Mouse (Mus musculus) forebrain, embryonic 11.5 days (tissue): ENCODE data around the gene Tbk1. TPM values are rescaled to one million over a fixed set of nuclear protein-coding genes. Genes with fewer than 3 reads are reported as not detected.

Experiments
- ATAC-seq: fragments of 200-750 bp; cut with Nextera tagmentation; replicated peaks from 2 replicates; pipeline ENCODE4 v1.8.0; 2017; ENCODE audit warnings: moderate TSS enrichment; ENCODE audit not compliant: low FRiP score
- DNase-seq: peaks from one replicate; pipeline ENCODE4 v3.0.0-alpha.2; 2017; ENCODE audit warnings: low spot score
- H3K27ac ChIP-seq: fragments of 300-500 bp; sonication (generic); 2 replicates; pipeline ENCODE4 v1.5.1; 2014; ENCODE audit warnings: low read depth, low read length
- H3K27me3 ChIP-seq: fragments of 300-500 bp; sonication (generic); 2 replicates; pipeline ENCODE4 v1.6.1; 2014; ENCODE audit warnings: mild to moderate bottlenecking, low read length, mixed read lengths; ENCODE audit not compliant: control insufficient read depth, insufficient read depth
- H3K36me3 ChIP-seq: fragments of 300-500 bp; sonication (generic); 2 replicates; pipeline ENCODE4 v1.6.1; 2014; ENCODE audit warnings: mild to moderate bottlenecking, low read length, moderate library complexity, mixed read lengths; ENCODE audit not compliant: control insufficient read depth, insufficient read depth
- H3K4me1 ChIP-seq: fragments of 300-500 bp; sonication (generic); replicated peaks from 2 replicates; pipeline ENCODE4 v1.6.1; 2014; ENCODE audit warnings: low read length, mixed read lengths; ENCODE audit not compliant: control insufficient read depth, insufficient read depth
- H3K4me2 ChIP-seq: fragments of 300-500 bp; sonication (generic); 2 replicates; pipeline ENCODE4 v1.6.1; 2014; ENCODE audit warnings: low read depth, mild to moderate bottlenecking, low read length, moderate library complexity, mixed read lengths; ENCODE audit not compliant: severe bottlenecking
- H3K4me3 ChIP-seq: fragments of 300-500 bp; sonication (generic); 2 replicates; pipeline ENCODE4 v1.5.1; 2014; ENCODE audit warnings: low read depth, low read length
- H3K9ac ChIP-seq: fragments of 300-500 bp; sonication (generic); 2 replicates; pipeline ENCODE4 v1.6.1; 2014; ENCODE audit warnings: low read length
- H3K9me3 ChIP-seq: fragments of 300-500 bp; sonication (generic); 2 replicates; pipeline ENCODE4 v1.6.1; 2016; ENCODE audit warnings: low read length, mixed read lengths; ENCODE audit not compliant: control insufficient read depth
- WGBS: fragments of 180-500 bp; shearing (Covaris S2); extraction: QIAGEN DNeasy Blood & Tissue Kit; methylation state at CpG from one replicate; pipeline ENCODE4 v1.1.7; 2014; 5-methylcytosine and 5-hydroxymethylcytosine counted together
- polyA plus RNA-seq: library from polyadenylated mRNA; unstranded; fragments of >200 nt; fragmentation: Nextera tagmentation; extraction: Ambion mirVana; gene quantifications from 2 replicates; pipeline ENCODE4 v1.2.1, GENCODE M21; 2014

Tbk1 gene
- 36.2 and 38.2 TPM in 2 replicates for polyA plus RNA-seq

DNA sequence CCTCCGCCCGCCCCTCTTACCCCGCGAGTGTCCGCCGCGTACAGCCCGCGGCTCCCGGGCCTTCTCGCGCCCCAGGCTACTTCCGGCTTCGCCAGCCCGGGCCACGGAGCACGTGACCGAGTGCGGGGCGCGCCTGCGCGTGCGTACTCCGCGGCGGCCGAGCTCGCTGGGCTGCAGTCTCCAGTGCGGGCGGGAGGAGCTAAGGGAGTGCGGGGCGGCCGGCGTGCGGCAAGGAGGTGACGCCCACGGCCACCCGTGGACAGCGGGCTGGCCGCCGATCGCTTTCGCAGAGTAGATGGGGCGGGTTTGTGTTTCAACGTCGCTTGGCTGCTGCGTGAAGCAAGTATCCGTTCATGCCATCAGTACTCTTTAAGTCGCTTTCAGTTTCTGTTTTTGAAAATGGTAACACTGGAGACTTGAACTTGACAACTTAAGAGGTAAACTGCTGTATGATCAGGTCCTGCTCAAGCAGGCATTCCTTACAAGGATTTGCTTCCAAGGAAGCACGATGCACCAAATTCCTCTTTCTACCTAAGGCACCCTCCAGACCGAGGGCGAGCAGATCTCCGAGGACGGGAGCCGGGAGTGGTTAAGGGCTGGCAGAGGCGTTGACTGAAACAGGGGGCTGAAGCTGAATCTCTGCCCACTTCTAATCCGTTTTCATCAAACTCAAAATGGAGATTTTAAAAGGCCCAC is at the start of gene Tbk1:
Gene Tbk1, minus strand, starts transcription at position 113 of the 696 bp plus-strand sequence.
- Histone ChIP-seq H3K9ac (peak within 1 kb of the TSS; percentile 66), H3K4me1 (no peaks in the 10 kb centered on the region; the same call in 1 of the 2 replicates), H3K4me3 (peak within 1 kb of the TSS; percentile 62), H3K9me3 (no peaks in the 10 kb centered on the region), H3K27ac (peak within 1 kb of the TSS; percentile 7; the same call in 1 of the 2 replicates), H3K4me2 (peak within 1 kb of the TSS; percentile 66), H3K27me3 (no peaks in the 10 kb centered on the region), H3K36me3 (peaks cover 10% of the 10 kb centered on the region)
- under 1% methylated on average over 58 of the region's 58 CpGs for WGBS
- ATAC-seq: peak; percentile 99
- peak; percentile 96 for DNase-seq

DNA sequence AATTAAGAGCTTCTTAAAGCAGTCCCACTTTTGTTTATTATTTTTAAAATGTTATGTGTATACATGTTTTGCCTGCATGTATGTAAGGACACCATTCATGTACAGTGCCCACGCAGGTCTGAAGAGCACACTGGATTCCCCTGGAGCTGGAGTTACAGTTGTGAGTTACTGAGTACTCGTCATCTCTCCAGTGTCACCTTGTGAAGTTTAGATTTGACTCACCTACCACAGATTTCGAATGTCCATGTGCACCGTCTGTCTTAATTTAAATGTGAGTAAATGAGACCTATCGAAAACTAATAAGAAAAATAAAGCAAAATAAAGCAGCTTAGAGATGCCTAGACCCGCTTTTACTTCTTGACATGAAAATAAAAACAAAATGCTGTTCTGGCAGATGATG is 49.7 kb upstream of the Tbk1 start:
- no peak for DNase-seq
- H3K4me1 ChIP-seq: peaks cover 4% of the 10 kb centered on the region; the same call in 1 of the 2 replicates
- no peak overlapping the region for H3K9ac ChIP-seq
- H3K4me3 ChIP-seq: no peak overlapping the region
- no peak overlapping the region for H3K27ac ChIP-seq
- H3K27me3 ChIP-seq: peaks cover 3% of the 10 kb centered on the region; the same call in 1 of the 2 replicates
- no peaks in the 10 kb centered on the region for H3K36me3 ChIP-seq
- WGBS: 89% methylated on average over 6 of the region's 6 CpGs
- H3K9me3 ChIP-seq: no peaks in the 10 kb centered on the region
- no peak for ATAC-seq
- no peak overlapping the region for H3K4me2 ChIP-seq

DNA sequence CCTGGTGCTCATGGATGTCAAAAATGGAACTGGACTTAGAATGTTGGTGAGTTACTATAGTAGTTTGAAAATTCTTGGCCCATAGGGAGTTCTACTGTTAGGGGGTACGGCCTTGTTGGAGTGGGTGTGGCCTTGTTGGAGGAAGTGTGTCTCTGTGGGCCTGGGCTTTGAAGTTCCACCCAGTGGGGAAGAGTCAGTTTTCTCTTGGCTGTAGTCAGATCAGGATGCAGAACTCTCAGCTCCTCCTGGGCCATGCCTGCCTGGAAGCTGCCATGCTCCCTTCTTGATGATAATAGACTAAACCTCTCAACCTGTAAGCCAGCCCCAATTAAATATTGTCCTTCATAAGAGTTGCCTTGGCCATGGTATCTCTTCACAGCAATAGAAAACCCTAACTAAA is 47.6 kb upstream of the Tbk1 start:
- DNase-seq: no peak
- H3K36me3 ChIP-seq: no peaks in the 10 kb centered on the region
- H3K27me3 ChIP-seq: no peaks in the 10 kb centered on the region
- no peak overlapping the region for H3K4me3 ChIP-seq
- no peak overlapping the region for H3K9ac ChIP-seq
- H3K27ac ChIP-seq: no peak overlapping the region
- no peak for ATAC-seq
- no peaks in the 10 kb centered on the region for H3K4me1 ChIP-seq
- H3K9me3 ChIP-seq: no peaks in the 10 kb centered on the region
- WGBS: 67% methylated on average over 1 of the region's 1 CpGs
- no peak overlapping the region for H3K4me2 ChIP-seq

DNA sequence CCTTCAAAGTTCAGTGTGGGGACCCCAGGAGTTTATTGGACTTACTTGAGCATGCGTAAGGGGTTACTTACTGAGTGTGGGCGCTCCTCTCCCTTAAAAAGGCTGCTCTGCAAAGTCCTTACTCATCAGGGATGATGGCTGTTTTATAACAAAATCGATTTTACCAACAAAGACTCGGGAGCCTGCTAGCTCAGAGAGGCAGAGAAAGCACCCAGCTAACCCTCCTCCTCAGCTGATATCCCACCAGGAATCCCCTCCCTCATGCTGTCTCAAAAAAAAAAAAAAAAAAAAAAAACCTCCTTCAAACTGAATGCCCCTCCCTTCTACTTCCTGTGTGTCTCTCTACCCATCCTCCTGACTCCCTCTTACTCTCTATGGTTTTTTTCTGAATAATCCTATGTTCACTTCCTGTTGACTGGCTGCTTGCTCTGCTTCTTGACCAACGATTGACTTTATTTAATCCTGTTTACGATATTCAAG is 42.0 kb upstream of the Tbk1 start:
- Histone ChIP-seq H3K4me2 (no peak overlapping the region), H3K27ac (no peak overlapping the region), H3K9me3 (no peaks in the 10 kb centered on the region), H3K36me3 (no peaks in the 10 kb centered on the region), H3K9ac (no peak overlapping the region), H3K27me3 (no peaks in the 10 kb centered on the region), H3K4me3 (no peak overlapping the region), H3K4me1 (peaks cover 3% of the 10 kb centered on the region; the same call in 1 of the 2 replicates)
- DNase-seq (no peak), ATAC-seq (no peak)
- 92% methylated on average over 6 of the region's 6 CpGs for WGBS

DNA sequence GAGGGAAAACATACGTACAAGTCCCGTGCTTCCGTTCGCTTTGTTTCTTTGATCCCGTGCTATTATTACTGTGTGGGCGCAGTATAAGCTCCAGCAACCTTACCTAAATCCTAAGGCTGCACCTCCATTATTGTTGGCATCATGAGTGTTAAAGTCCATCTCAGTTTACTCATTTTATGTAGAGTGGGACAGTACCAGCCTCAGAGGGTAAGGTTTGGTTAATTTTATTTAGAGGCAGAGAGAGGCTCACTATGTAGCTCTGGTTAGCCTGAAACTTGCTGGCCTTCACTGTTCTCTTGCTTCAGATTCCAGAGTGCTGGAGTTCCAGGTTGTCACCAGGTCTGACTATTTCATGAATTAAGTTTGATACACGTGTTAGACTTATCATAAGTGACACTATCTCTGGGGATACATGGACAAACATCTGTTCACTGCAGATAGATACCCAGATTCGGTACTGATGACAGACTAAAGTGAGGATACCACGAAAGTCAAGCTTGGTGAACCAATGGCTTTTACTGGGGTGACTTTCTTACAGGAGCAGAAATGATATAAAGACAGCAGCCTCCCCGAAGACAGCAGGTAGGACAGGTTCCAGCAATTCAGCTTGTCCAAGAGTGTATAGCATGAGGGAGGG is 40.7 kb upstream of the Tbk1 start:
- Histone ChIP-seq H3K9ac (no peak overlapping the region), H3K4me2 (no peak overlapping the region), H3K27me3 (no peaks in the 10 kb centered on the region), H3K27ac (no peak overlapping the region), H3K4me1 (peaks cover 3% of the 10 kb centered on the region; the same call in 1 of the 2 replicates), H3K4me3 (no peak overlapping the region), H3K9me3 (no peaks in the 10 kb centered on the region), H3K36me3 (no peaks in the 10 kb centered on the region; the same call in 1 of the 2 replicates)
- WGBS: 88% methylated on average over 10 of the region's 10 CpGs
- ATAC-seq (no peak), DNase-seq (no peak)

DNA sequence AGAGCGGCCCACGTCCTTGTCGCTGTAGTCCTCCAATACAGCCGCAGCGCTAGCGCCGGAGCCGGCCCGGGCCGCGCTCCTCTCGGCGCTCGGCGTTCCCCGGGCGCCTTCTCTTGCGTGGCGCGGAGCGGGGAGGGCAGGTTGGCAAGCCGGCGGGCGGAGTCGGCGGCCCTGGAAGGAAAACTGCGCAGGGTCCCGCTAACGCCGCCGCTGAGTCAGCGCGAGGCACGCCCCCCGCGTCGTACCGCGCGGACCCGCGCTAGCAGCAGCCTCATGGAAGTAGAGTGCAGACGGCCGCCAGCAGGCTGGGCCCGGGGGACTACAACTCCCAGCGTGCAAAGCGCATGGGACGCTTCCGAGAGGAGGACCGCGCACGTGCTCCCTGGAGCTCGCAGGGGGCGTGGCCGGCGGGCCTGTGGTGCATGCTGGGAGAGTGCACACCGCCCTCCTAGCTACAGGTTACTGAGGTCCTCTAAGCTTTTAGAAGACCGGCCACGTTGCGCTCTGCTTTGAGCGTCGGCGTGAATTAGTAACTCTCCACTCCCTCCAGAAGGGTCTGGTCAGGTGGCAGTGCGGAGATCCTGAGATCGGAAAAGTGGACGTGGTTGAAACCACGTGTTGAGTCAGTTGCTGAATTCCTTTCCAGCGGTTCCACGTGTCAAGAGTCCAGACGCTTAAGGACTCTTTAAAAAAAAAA is 39.7 kb upstream of the Tbk1 start, which contains the start of gene Xpot:
Gene Xpot, minus strand, starts transcription at position 147 of the 697 bp plus-strand sequence.
- H3K27me3 ChIP-seq: no peaks in the 10 kb centered on the region
- H3K4me1 ChIP-seq: peaks cover 3% of the 10 kb centered on the region; the same call in 1 of the 2 replicates
- H3K9me3 ChIP-seq: no peaks in the 10 kb centered on the region
- peak within 1 kb of the TSS; percentile 56 for H3K4me2 ChIP-seq
- peak within 1 kb of the TSS; percentile 86 for H3K27ac ChIP-seq
- peak; percentile 100 for DNase-seq
- peak within 1 kb of the TSS; percentile 76 for H3K4me3 ChIP-seq
- under 1% methylated on average over 69 of the region's 70 CpGs for WGBS
- peaks cover 4% of the 10 kb centered on the region for H3K36me3 ChIP-seq
- H3K9ac ChIP-seq: peak within 1 kb of the TSS; percentile 87
- peak; percentile 99 for ATAC-seq

DNA sequence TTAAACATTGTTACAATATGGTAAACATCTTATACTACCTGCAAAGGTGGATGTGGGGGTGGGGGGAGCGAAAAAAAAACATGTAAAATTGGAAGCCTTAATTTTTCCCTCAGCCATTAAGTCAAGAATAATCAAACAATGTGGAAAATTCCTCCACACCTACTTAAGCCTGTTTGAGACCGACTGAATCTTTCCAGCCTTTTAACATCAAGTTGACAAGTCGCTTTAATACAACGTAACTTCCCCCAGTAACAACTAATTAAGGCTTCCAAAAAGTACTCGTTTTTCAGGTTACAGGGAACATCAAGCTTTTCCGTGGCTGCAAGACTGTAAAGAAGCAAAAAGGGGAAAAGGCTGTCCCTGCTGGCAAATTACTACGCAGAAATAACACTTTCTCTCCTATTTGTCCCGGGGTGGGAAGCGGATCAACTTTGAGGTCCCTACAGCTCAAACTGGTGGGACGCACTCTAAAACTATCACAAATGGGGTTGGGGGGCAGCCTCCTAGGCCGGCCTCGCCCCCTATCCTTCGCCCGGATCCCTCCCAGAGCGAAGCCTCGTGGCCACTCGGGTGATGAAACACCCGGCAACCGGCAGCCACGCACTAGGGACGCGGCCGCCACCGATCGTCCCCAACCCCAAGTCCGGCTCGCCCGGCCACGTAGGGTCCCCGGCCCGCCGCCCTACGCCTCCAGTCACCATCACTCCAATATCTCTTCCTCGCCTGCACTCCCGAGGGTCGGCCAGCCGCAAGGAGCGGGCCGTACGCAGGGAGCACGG is 39.0 kb upstream of the Tbk1 start:
- under 1% methylated on average over 41 of the region's 41 CpGs for WGBS
- Histone ChIP-seq H3K27me3 (no peaks in the 10 kb centered on the region), H3K4me2 (peak overlapping the region; percentile 56), H3K4me1 (peaks cover 3% of the 10 kb centered on the region; the same call in 1 of the 2 replicates), H3K36me3 (peaks cover 4% of the 10 kb centered on the region), H3K9me3 (no peaks in the 10 kb centered on the region), H3K9ac (peak overlapping the region; percentile 87), H3K27ac (peak overlapping the region; percentile 86), H3K4me3 (peak overlapping the region; percentile 76)
- DNase-seq (no peak), ATAC-seq (no peak)

DNA sequence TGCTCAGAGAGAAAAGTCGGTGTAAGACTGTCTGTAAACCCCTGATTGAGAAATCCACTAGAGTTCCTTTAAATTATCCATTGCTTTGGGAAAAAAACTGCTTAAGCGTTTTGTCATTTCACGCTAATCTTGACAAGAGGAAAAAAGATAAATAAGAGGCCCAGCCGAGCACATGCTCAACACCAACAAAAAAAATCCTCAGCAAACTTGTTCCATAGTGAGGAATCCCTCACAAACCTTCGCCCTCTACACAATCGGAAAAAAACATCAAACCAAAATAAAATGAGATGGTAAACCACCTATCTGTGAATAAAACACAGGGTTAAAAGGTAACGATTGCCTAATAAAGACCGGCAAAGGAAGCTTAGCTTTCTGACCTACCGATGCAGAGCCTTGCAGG is 38.4 kb upstream of the Tbk1 start:
- DNase-seq (no peak), ATAC-seq (no peak)
- Histone ChIP-seq H3K9ac (peak overlapping the region; percentile 87; the same call in 1 of the 2 replicates), H3K36me3 (peaks cover 4% of the 10 kb centered on the region), H3K4me3 (peak overlapping the region; percentile 76), H3K9me3 (no peaks in the 10 kb centered on the region), H3K27me3 (no peaks in the 10 kb centered on the region), H3K4me2 (peak overlapping the region; percentile 56), H3K27ac (no peak overlapping the region), H3K4me1 (peaks cover 3% of the 10 kb centered on the region; the same call in 1 of the 2 replicates)
- 26% methylated on average over 9 of the region's 9 CpGs for WGBS
